Mouse (Mus musculus): ENCODE measurements around the gene Rnf141. TPM values are rescaled to one million over a fixed set of nuclear protein-coding genes. Genes with fewer than 3 reads are reported as not detected.
A peak's percentile ranks its signal among the peaks of the same experiment; 100 is the strongest.

Gene Rnf141
- total and polyA plus RNA-seq, 2 experiments from 2014 or later = 36.7 to 98.8 TPM

DNA sequence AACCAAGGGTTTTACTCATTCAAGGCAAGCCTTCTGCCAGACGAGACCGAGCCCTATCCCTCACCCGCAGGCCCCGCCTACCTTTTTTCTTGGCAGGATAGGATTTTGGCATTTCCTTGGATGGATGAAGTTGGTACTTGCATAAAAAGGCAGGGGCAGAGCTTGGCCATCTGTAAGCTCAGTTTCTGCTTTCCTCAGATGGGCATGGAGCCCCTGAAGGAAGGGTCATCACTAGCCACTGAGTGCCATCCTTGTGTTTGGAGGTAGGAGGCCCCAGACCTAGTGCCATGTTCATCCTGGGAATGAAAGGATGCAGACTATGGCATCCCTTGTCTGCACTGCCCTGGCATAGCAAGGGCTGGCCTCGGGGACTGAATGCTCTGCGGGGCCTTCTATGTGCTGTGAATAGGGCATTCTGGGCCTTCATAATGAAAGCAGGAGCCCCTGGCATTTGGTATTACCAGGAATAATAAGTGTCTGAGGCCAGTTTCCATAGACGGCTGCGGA is 64.6 kb downstream of the Rnf141 start:
- H3K4me1 ChIP-seq (ENCODE audit: insufficient read depth, low read length) = peaks cover 7% of the 10 kb centered on the region; the same call in 1 of the 2 replicates
- TF ChIP-seq CTCF (IDR thresholded peaks at IDR 0.05; ENCODE audit: low read depth) = no peak
- H3K9me3 ChIP-seq (ENCODE audit: low read length) = no peaks in the 10 kb centered on the region
- peak overlapping the region; percentile 78 for H3K27ac ChIP-seq
- peak; percentile 93 for ATAC-seq
- H3K4me3 ChIP-seq (ENCODE audit: low read length) = no peak overlapping the region
- no peaks in the 10 kb centered on the region for H3K27me3 ChIP-seq (ENCODE audit: insufficient read depth, low read length)
- no peaks in the 10 kb centered on the region for H3K36me3 ChIP-seq (ENCODE audit: insufficient read depth, low read length)
- H3K9ac ChIP-seq (replicated peaks; ENCODE audit: low read length) = no peak overlapping the region
- no peak overlapping the region for H3K4me2 ChIP-seq (ENCODE audit: low read depth, low read length)
- 42% methylated on average over 8 of the region's 8 CpGs for WGBS
- DNase-seq (ENCODE audit: low spot score) = peak; percentile 78

DNA sequence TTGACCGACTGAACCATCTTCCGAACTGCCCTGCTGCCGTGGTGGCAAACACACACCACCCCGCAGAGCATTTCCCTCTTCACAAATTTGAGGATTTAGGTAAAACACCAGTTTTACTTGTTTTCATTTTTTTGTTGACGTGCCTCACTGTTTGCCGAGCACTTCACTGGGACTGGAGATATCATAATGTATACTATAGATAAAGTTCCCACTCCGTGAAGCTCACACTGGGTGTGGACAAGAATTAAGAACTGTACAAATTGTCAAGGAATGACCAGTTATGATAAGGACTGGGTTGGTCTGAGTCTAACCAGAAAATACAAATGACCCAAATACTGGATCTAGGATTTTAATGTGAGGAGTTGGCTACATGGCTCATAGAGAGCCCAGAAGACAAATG is 65.3 kb downstream of the Rnf141 start:
- Histone ChIP-seq H3K9ac (replicated peaks; ENCODE audit: low read length) (no peak overlapping the region), H3K27me3 (ENCODE audit: insufficient read depth, low read length) (no peaks in the 10 kb centered on the region), H3K36me3 (ENCODE audit: insufficient read depth, low read length) (no peaks in the 10 kb centered on the region), H3K27ac (peak overlapping the region; percentile 78), H3K4me2 (ENCODE audit: low read depth, low read length) (no peak overlapping the region), H3K4me1 (ENCODE audit: insufficient read depth, low read length) (peaks cover 10% of the 10 kb centered on the region), H3K9me3 (ENCODE audit: low read length) (no peaks in the 10 kb centered on the region), H3K4me3 (ENCODE audit: low read length) (no peak overlapping the region)
- DNase-seq (ENCODE audit: low spot score) (no peak), ATAC-seq (no peak)
- 95% methylated on average over 7 of the region's 7 CpGs for WGBS
- TF ChIP-seq CTCF (IDR thresholded peaks at IDR 0.05; ENCODE audit: low read depth) = no peak

DNA sequence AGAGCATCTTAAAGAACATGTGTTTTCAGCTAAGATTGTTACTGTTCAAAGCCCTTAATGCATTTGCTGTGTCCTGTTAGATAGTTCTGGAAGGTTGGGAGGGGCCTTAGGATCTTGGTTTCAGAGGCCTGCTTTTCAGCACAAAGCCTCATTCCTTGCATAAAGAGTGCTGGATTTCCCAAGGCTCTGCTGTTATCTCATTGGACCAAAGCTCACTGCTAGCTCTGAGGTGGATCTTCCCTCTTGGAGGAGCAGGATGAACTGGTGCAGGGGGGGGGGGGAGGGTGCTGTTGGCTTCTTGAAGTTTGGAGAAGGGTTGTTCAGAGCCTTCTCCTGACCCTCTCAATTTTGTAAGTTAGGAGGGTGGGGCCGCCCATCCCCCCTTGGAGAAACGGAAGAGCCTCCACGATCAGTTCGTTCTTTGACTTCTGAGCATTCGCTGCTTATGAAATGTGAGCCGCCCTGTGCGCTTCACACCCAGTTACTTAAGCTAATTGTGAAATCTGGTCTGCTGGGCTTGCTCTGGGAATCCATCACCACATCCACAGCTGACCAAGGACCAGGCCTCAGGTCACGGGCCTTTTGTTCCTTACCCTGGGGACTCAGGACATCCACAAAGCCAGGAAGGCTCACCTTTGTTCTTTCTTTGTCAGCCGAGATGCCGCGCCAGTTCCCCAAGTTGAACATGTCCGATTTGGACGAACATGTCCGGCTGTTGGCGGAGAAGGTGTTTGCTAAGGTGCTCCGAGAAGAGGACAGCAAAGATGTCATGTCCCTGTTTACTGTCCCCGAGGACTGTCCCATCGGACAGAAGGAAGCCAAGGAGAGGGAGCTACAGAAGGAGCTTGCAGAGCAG is 66.9 kb downstream of the Rnf141 start:
- Histone ChIP-seq H3K4me2 (ENCODE audit: low read depth, low read length) (no peak overlapping the region), H3K36me3 (ENCODE audit: insufficient read depth, low read length) (no peaks in the 10 kb centered on the region), H3K27ac (no peak overlapping the region), H3K27me3 (ENCODE audit: insufficient read depth, low read length) (no peaks in the 10 kb centered on the region), H3K4me3 (ENCODE audit: low read length) (no peak overlapping the region), H3K9ac (replicated peaks; ENCODE audit: low read length) (no peak overlapping the region), H3K4me1 (ENCODE audit: insufficient read depth, low read length) (peaks cover 20% of the 10 kb centered on the region), H3K9me3 (ENCODE audit: low read length) (no peaks in the 10 kb centered on the region)
- no peak for TF ChIP-seq CTCF (IDR thresholded peaks at IDR 0.05; ENCODE audit: low read depth)
- 76% methylated on average over 18 of the region's 18 CpGs for WGBS
- no peak for DNase-seq (ENCODE audit: low spot score)
- ATAC-seq = no peak

DNA sequence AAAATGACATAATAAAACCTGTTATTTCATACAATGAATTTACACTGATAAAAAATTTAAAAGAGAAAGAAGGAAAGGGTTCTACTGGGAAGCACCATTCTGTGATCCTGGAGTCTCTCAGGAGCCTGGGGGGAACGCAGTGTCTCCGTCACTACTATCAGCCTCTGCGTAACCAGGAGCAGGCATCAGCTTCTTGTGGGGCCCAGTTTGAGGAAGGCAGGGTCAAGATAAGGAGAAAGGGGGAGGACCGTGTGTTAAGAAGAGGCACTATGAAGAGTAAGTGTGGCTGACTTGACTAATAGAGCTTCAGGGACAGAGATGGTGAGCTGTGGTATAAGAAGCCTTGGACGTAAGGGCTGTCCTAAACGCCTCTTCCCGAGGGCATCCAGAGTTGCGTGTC is 69.6 kb downstream of the Rnf141 start:
- H3K36me3 ChIP-seq (ENCODE audit: insufficient read depth, low read length) = no peaks in the 10 kb centered on the region
- H3K27ac ChIP-seq = peak overlapping the region; percentile 88
- ATAC-seq (no peak), DNase-seq (ENCODE audit: low spot score) (no peak)
- H3K4me2 ChIP-seq (ENCODE audit: low read depth, low read length) = no peak overlapping the region
- TF ChIP-seq CTCF (IDR thresholded peaks at IDR 0.05; ENCODE audit: low read depth) = no peak
- no peak overlapping the region for H3K9ac ChIP-seq (replicated peaks; ENCODE audit: low read length)
- no peak overlapping the region for H3K4me3 ChIP-seq (ENCODE audit: low read length)
- WGBS = 88% methylated on average over 8 of the region's 8 CpGs
- H3K9me3 ChIP-seq (ENCODE audit: low read length) = no peaks in the 10 kb centered on the region
- peaks cover 15% of the 10 kb centered on the region for H3K4me1 ChIP-seq (ENCODE audit: insufficient read depth, low read length)
- no peaks in the 10 kb centered on the region for H3K27me3 ChIP-seq (ENCODE audit: insufficient read depth, low read length)

DNA sequence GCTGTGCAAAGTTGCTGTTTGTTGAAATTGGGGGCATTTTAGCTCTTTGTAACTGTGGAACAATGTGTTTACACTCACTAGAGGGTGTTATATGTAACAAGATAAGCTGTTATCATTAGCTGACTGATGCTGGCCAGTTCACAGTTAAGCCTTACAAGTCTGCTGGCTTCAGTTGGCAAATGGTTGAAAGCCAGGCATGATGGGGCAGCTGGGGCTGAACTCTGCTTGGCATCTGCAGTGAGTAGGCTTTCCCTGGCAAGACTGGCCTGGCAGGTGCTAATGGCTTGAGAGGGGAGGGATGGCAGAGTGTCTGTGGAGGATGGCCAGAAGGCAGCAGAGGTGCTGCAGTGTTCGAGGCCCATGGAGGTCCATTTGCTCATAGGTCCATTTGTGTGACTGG is 70.2 kb downstream of the Rnf141 start:
- Histone ChIP-seq H3K9me3 (ENCODE audit: low read length) (no peaks in the 10 kb centered on the region), H3K36me3 (ENCODE audit: insufficient read depth, low read length) (no peaks in the 10 kb centered on the region), H3K4me1 (ENCODE audit: insufficient read depth, low read length) (peaks cover 21% of the 10 kb centered on the region), H3K4me3 (ENCODE audit: low read length) (no peak overlapping the region; the same call in 1 of the 2 replicates), H3K9ac (replicated peaks; ENCODE audit: low read length) (peak overlapping the region; percentile 24; the same call in 1 of the 2 replicates), H3K4me2 (ENCODE audit: low read depth, low read length) (peak overlapping the region; percentile 38), H3K27ac (peak overlapping the region; percentile 88), H3K27me3 (ENCODE audit: insufficient read depth, low read length) (no peaks in the 10 kb centered on the region)
- 45% methylated on average over 1 of the region's 1 CpGs for WGBS
- DNase-seq (ENCODE audit: low spot score) (peak; percentile 78), ATAC-seq (peak; percentile 74)
- no peak for TF ChIP-seq CTCF (IDR thresholded peaks at IDR 0.05; ENCODE audit: low read depth)

DNA sequence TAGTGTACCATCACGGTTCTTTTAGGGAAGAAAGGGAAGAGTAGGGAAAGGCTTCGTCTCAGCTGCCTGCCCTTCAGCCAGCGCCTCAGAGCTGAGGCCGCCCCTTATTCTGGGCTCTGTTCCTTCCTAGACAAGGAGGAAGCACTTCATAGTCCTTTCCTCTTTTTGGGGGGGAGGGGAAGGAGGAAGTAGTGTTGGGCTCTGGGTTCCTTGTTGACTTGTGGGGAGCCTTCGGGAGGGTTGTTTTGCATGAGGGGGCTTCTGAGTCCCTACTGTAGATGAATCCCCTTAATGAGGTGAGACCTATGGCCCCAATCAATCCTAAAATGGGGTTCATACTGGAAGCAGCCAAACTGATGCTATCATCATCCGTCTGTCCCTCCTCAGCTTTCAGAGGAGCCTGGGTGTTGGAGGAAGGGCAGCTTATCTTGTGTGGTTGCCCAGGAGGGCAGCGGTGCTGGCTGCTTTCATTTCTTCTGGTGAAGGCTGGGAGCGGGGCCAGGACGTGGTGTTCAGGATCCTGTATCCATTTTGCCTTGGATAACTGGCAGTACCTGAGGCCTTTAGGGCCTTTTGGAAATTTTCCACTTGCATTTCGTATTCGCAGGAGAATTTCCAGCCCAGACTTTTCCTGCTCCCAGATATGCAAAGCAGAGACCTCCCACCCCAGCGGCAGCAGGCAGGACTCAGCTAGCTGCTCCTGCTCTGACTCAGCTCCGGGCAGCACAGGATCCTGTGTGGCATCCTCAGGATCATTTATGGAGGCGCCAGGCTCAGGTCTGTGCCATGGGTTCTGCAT is 70.9 kb downstream of the Rnf141 start:
- DNase-seq (ENCODE audit: low spot score) (peak; percentile 69), ATAC-seq (peak; percentile 63)
- no peak for TF ChIP-seq CTCF (IDR thresholded peaks at IDR 0.05; ENCODE audit: low read depth)
- peak overlapping the region; percentile 24; the same call in 1 of the 2 replicates for H3K9ac ChIP-seq (replicated peaks; ENCODE audit: low read length)
- peaks cover 26% of the 10 kb centered on the region for H3K4me1 ChIP-seq (ENCODE audit: insufficient read depth, low read length)
- H3K27ac ChIP-seq = peak overlapping the region; percentile 88
- peak overlapping the region; percentile 38 for H3K4me2 ChIP-seq (ENCODE audit: low read depth, low read length)
- H3K27me3 ChIP-seq (ENCODE audit: insufficient read depth, low read length) = no peaks in the 10 kb centered on the region
- H3K9me3 ChIP-seq (ENCODE audit: low read length) = no peaks in the 10 kb centered on the region
- no peaks in the 10 kb centered on the region for H3K36me3 ChIP-seq (ENCODE audit: insufficient read depth, low read length)
- WGBS = 33% methylated on average over 14 of the region's 14 CpGs
- H3K4me3 ChIP-seq (ENCODE audit: low read length) = no peak overlapping the region; the same call in 1 of the 2 replicates

All from hindbrain, postnatal 0 days (tissue).